Mouse (Mus musculus) CD4-positive, CD25-positive, alpha-beta regulatory T cell (primary cell): ENCODE results near the gene Efcab1. TPM values are rescaled to one million over a fixed set of nuclear protein-coding genes. Genes with fewer than 3 reads are reported as not detected.

Experiments used
- polyA plus RNA-seq: library from polyadenylated mRNA; unstranded; fragments of 100-300 nt; shearing (Covaris generic); gene quantifications from one replicate; pipeline ENCODE4 v1.2.1, GENCODE M21; 2017

Efcab1 gene
- polyA plus RNA-seq: not detected

GRCm38 (mm10) chr16:14906393-14907100 is at the start of gene Efcab1:
Efcab1 (plus strand) TSS chr16:14906606.

